In the genomic region with DNA sequence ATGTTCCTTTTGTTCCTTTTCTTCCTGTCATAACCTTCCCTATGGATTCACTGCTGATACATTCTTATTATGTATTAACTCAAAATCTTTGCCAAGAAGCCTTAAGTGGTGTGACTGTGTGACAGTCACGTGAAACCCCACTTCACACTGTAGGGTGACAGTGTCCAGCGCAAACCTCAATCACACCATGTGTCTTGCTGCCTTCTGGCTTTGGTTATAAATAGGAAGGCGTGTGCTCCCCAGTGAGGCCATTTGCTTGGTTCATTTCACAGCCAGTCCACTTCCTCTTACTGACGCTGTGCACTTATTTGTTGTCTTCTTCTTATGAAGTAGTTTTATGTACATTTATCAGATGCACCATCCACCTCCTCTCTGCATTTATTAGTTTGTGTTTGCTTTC, we compare ENCODE assay signal across 21 mouse cellular contexts. TPM values are rescaled to one million over a fixed set of nuclear protein-coding genes. Genes with fewer than 3 reads are reported as not detected.
A peak's percentile ranks its signal among the peaks of the same experiment; 100 is the strongest.
DNase-seq lines count a peak whose midpoint lies in the region; ATAC-seq and TF ChIP-seq lines count a peak whose summit lies in the region.
"Had no signal": no experiment of that assay in that cellular context is flagged by ENCODE, and none has a peak within 500 bp of the region (broad histone marks: within the 10 kb centered on the region; RNA-seq: fewer than 3 reads in every experiment).

No protein-coding gene starts in this region.

- no peak for DNase-seq in heart, adult 2 months
- no peak for DNase-seq in heart, postnatal 36 days
- peak; percentile 56 for DNase-seq in brain, adult 2 months (ENCODE audit: low read depth, low spot score)
- peak; percentile 3 for DNase-seq in c-Kit-positive CD71-negative TER-119-negative erythroid progenitor cells, embryonic 14.5 days (ENCODE audit: low read depth)
- DNase-seq: adrenal gland, postnatal 36 days; cerebellum, adult 9-11 months; gastrocnemius, postnatal 36 days; kidney, adult 11 months; kidney, postnatal 10 days; liver, embryonic 13.5 days; lung, postnatal 10 days; spleen, adult 18-20 months had no signal

- no peaks in the 10 kb centered on the region for H3K27me3 ChIP-seq in heart, adult 2 months (ENCODE audit: control insufficient read depth, insufficient read depth, low read length)
- H3K27me3 ChIP-seq in intestine, embryonic 15.5 days (replicated peaks): no peaks in the 10 kb centered on the region
- no peaks in the 10 kb centered on the region for H3K27me3 ChIP-seq in intestine, postnatal 0 days (replicated peaks; ENCODE audit: control insufficient read depth, insufficient read depth, low read length)
- H3K27me3 ChIP-seq: hindbrain, embryonic 13.5 days; limb, embryonic 12.5 days; liver, embryonic 13.5 days; megakaryocyte, embryonic 14.5 days; neural tube, embryonic 12.5 days had no signal

- intact Hi-C loops in heart, adult 2 months (cut with DNase I): no loop called here
- intact Hi-C loops in heart, postnatal 36 days (cut with DNase I): no loop called here

- peaks cover 2% of the 10 kb centered on the region; the same call in 1 of the 2 replicates for H3K79me2 ChIP-seq in heart, adult 2 months (replicated peaks; ENCODE audit: control insufficient read depth, insufficient read depth, low read length)

- no peaks in the 10 kb centered on the region for H3K9me3 ChIP-seq in intestine, embryonic 15.5 days
- no peaks in the 10 kb centered on the region for H3K9me3 ChIP-seq in intestine, postnatal 0 days (ENCODE audit: control insufficient read depth)
- H3K9me3 ChIP-seq: embryonic facial prominence, embryonic 10.5 days; hindbrain, embryonic 13.5 days; limb, embryonic 12.5 days; liver, embryonic 13.5 days; neural tube, embryonic 12.5 days had no signal

- TF ChIP-seq POLR2A in heart, adult 2 months (IDR thresholded peaks at IDR 0.05; ENCODE audit: insufficient read depth, low read depth, low read length): no peak

- TF ChIP-seq CTCF in heart, adult 2 months (IDR thresholded peaks at IDR 0.05): no peak
- no peak for TF ChIP-seq CTCF in intestine, postnatal 0 days (IDR thresholded peaks at IDR 0.05; ENCODE audit: low read depth)

- no peak overlapping the region for H3K27ac ChIP-seq in heart, adult 2 months
- no peak overlapping the region for H3K27ac ChIP-seq in intestine, embryonic 15.5 days
- no peak overlapping the region for H3K27ac ChIP-seq in intestine, postnatal 0 days (ENCODE audit: low read depth, low read length)
- H3K27ac ChIP-seq: embryonic facial prominence, embryonic 10.5 days; hindbrain, embryonic 13.5 days; limb, embryonic 12.5 days; liver, embryonic 13.5 days; neural tube, embryonic 12.5 days had no signal

- H3K4me1 ChIP-seq in heart, adult 2 months (ENCODE audit: control insufficient read depth, insufficient read depth, low read length): peaks cover 5% of the 10 kb centered on the region; the same call in 1 of the 2 replicates
- peaks cover 7% of the 10 kb centered on the region; the same call in 1 of the 2 replicates for H3K4me1 ChIP-seq in intestine, embryonic 15.5 days (replicated peaks)
- no peaks in the 10 kb centered on the region for H3K4me1 ChIP-seq in intestine, postnatal 0 days (replicated peaks; ENCODE audit: control insufficient read depth, insufficient read depth, low read length)
- H3K4me1 ChIP-seq: hindbrain, embryonic 13.5 days; liver, embryonic 13.5 days; megakaryocyte, embryonic 14.5 days; neural tube, embryonic 12.5 days had no signal

- H3K4me2 ChIP-seq in intestine, embryonic 15.5 days (replicated peaks): no peak overlapping the region
- no peak overlapping the region for H3K4me2 ChIP-seq in intestine, postnatal 0 days (replicated peaks; ENCODE audit: low read depth)
- H3K4me2 ChIP-seq: hindbrain, embryonic 13.5 days; limb, embryonic 12.5 days; liver, embryonic 13.5 days; neural tube, embryonic 12.5 days had no signal

- WGBS in heart, adult 2 months: 41% methylated on average over 4 of the region's 4 CpGs
- WGBS in intestine, embryonic 15.5 days: 56% methylated on average over 4 of the region's 4 CpGs
- WGBS in intestine, postnatal 0 days: 33% methylated on average over 4 of the region's 4 CpGs

- no peak overlapping the region for H3K9ac ChIP-seq in heart, adult 2 months (ENCODE audit: low read depth, low read length)
- H3K9ac ChIP-seq in intestine, embryonic 15.5 days: no peak overlapping the region
- no peak overlapping the region for H3K9ac ChIP-seq in intestine, postnatal 0 days (ENCODE audit: low read depth, low read length)
- H3K9ac ChIP-seq: hindbrain, embryonic 13.5 days; limb, embryonic 12.5 days; liver, embryonic 13.5 days; neural tube, embryonic 12.5 days had no signal

- H3K4me3 ChIP-seq in heart, adult 2 months: no peak overlapping the region
- H3K4me3 ChIP-seq in intestine, embryonic 15.5 days (replicated peaks): no peak overlapping the region
- H3K4me3 ChIP-seq in intestine, postnatal 0 days (ENCODE audit: low read depth, low read length): no peak overlapping the region
- H3K4me3 ChIP-seq: embryonic facial prominence, embryonic 10.5 days; hindbrain, embryonic 13.5 days; limb, embryonic 12.5 days; liver, embryonic 13.5 days; megakaryocyte, embryonic 14.5 days; neural tube, embryonic 12.5 days had no signal

- ATAC-seq in intestine, embryonic 15.5 days: peak; percentile 67
- ATAC-seq in intestine, postnatal 0 days: no peak
- ATAC-seq in CD4-positive, CD25-positive, alpha-beta regulatory T cell, adult 4 months: no peak

- no peaks in the 10 kb centered on the region for H3K36me3 ChIP-seq in heart, adult 2 months (ENCODE audit: control insufficient read depth, insufficient read depth, low read length)
- no peaks in the 10 kb centered on the region for H3K36me3 ChIP-seq in intestine, embryonic 15.5 days
- H3K36me3 ChIP-seq in intestine, postnatal 0 days (ENCODE audit: control insufficient read depth, insufficient read depth): no peaks in the 10 kb centered on the region
- H3K36me3 ChIP-seq: embryonic facial prominence, embryonic 10.5 days; hindbrain, embryonic 13.5 days; limb, embryonic 12.5 days; liver, embryonic 13.5 days; neural tube, embryonic 12.5 days had no signal

- TF ChIP-seq EP300 in heart, adult 2 months (IDR thresholded peaks at IDR 0.05; ENCODE audit: insufficient read depth, low read depth, low read length): 0 out of 2 replicates have a peak, but pooled peaks have one; percentile 27

RNA-seq across cellular contexts. Expression of a gene that starts 53.8 kb away (rescaled TPM):
- 10 to 100 TPM; 20.0 to 21.0 TPM for total RNA-seq in heart, adult 2 months (2021)
- 8.6 and 12.2 TPM in 2 replicates for polyA plus RNA-seq in heart, adult 2 months (2012; rRNA removed)
- 10 to 100 TPM; 20.9 to 21.0 TPM for total RNA-seq in heart, postnatal 36 days (2021)
- polyA plus RNA-seq in intestine, embryonic 15.5 days (2015; fragmentation: Nextera tagmentation; extraction: Ambion mirVana): 35.6 and 41.4 TPM in 2 replicates
- 29.5 and 30.2 TPM in 2 replicates for polyA plus RNA-seq in intestine, postnatal 0 days (2015; fragmentation: Nextera tagmentation; extraction: Ambion mirVana)
- polyA plus RNA-seq in CD4-positive, CD25-positive, alpha-beta regulatory T cell, adult 4 months (2017; shearing (Covaris generic)): not detected
- total RNA-seq: monocyte, adult 5-6 weeks had no signal

Comparison
In these comparisons a context has a peak if more than half of its experiments do, and no peak if none do; other contexts are left out.
1. DNase-seq: peak in brain, adult 2 months (single experiment) and c-Kit-positive CD71-negative TER-119-negative erythroid progenitor cells, embryonic 14.5 days (single experiment); none in heart, adult 2 months (0 of 2) and heart, postnatal 36 days (0 of 2).